Mouse (Mus musculus) heart, postnatal 4 days (tissue): Measurements from ENCODE around the gene Ly6g6f. TPM values are rescaled to one million over a fixed set of nuclear protein-coding genes. Genes with fewer than 3 reads are reported as not detected.
A peak's percentile ranks its signal among the peaks of the same experiment; 100 is the strongest.

Source experiments
- DNase-seq: peaks from one replicate; pipeline ENCODE4 v3.0.0; 2021
- total RNA-seq, 2 experiments: library from RNA; stranded (reverse); gene quantifications; 2 replicates each; pipeline ENCODE4 v1.2.3; 2021

The Ly6g6f gene
- total RNA-seq, 2 experiments from 2014 or later, result not detected

- peak; percentile 71 for DNase-seq
Observed at GRCm38 (mm10) chr17:35077786-35078233, 7.6 kb downstream of the Ly6g6f start, which contains the start of gene Ly6g6d. Ly6g6d (minus strand) TSS chr17:35078065.

GRCm38 (mm10) chr17:35077285-35077684 is 8.1 kb downstream of the Ly6g6f start:
- DNase-seq, result no peak

GRCm38 (mm10) chr17:35076507-35077176 is 8.8 kb downstream of the Ly6g6f start, which contains the start of gene Ly6g6e:
Ly6g6e (plus strand) TSS chr17:35076902.
- no peak for DNase-seq

GRCm38 (mm10) chr17:35074097-35074496 is 11.3 kb downstream of the Ly6g6f start:
- DNase-seq, result no peak

- DNase-seq, result no peak
Observed at GRCm38 (mm10) chr17:35071454-35071853, 14.0 kb downstream of the Ly6g6f start.

- no peak for DNase-seq
Observed at GRCm38 (mm10) chr17:35070556-35071229, 14.7 kb downstream of the Ly6g6f start.

GRCm38 (mm10) chr17:35068213-35068914 is 17.0 kb downstream of the Ly6g6f start:
- DNase-seq, result no peak

- DNase-seq, result no peak
Observed at GRCm38 (mm10) chr17:35066084-35066483, 19.3 kb downstream of the Ly6g6f start, which contains the start of gene Mpig6b. Mpig6b (minus strand) TSS chr17:35066184.

GRCm38 (mm10) chr17:35064951-35065947 is 20.2 kb downstream of the Ly6g6f start, which contains the start of gene Ly6g6c:
Ly6g6c (plus strand) TSS chr17:35065388.
- peak; percentile 40 for DNase-seq

GRCm38 (mm10) chr17:35064378-35064877 is 21.0 kb downstream of the Ly6g6f start:
- DNase-seq, result no peak

GRCm38 (mm10) chr17:35063466-35063865 is 21.9 kb downstream of the Ly6g6f start:
- peak; percentile 53 for DNase-seq

GRCm38 (mm10) chr17:35061299-35061698 is 24.1 kb downstream of the Ly6g6f start:
- DNase-seq, result no peak

GRCm38 (mm10) chr17:35060737-35061297 is 24.6 kb downstream of the Ly6g6f start:
- peak; percentile 50 for DNase-seq

- no peak for DNase-seq
Observed at GRCm38 (mm10) chr17:35060071-35060470, 25.3 kb downstream of the Ly6g6f start.

GRCm38 (mm10) chr17:35058911-35059892 is 26.2 kb downstream of the Ly6g6f start, which contains the start of gene Ddah2:
Ddah2 (plus strand) TSS chr17:35059035.
- peak; percentile 97 for DNase-seq

- no peak for DNase-seq
Observed at GRCm38 (mm10) chr17:35058316-35058715, 27.1 kb downstream of the Ly6g6f start.

- DNase-seq, result no peak
Observed at GRCm38 (mm10) chr17:35057090-35057489, 28.3 kb downstream of the Ly6g6f start.

- DNase-seq, result no peak
Observed at GRCm38 (mm10) chr17:35055691-35056495, 29.5 kb downstream of the Ly6g6f start.

- DNase-seq, result no peak
Observed at GRCm38 (mm10) chr17:35052271-35052798, 33.1 kb downstream of the Ly6g6f start.
